Mouse (Mus musculus): ENCODE results near the gene Sucla2. TPM values are rescaled to one million over a fixed set of nuclear protein-coding genes. Genes with fewer than 3 reads are reported as not detected.

Gene Sucla2
- polyA plus RNA-seq (2012; fragmentation: generic; extraction: Trizol): 10 to 100 TPM in 1 of 2 experiments, 1 to 10 TPM in 1; 1.8 to 17.9 TPM

DNA sequence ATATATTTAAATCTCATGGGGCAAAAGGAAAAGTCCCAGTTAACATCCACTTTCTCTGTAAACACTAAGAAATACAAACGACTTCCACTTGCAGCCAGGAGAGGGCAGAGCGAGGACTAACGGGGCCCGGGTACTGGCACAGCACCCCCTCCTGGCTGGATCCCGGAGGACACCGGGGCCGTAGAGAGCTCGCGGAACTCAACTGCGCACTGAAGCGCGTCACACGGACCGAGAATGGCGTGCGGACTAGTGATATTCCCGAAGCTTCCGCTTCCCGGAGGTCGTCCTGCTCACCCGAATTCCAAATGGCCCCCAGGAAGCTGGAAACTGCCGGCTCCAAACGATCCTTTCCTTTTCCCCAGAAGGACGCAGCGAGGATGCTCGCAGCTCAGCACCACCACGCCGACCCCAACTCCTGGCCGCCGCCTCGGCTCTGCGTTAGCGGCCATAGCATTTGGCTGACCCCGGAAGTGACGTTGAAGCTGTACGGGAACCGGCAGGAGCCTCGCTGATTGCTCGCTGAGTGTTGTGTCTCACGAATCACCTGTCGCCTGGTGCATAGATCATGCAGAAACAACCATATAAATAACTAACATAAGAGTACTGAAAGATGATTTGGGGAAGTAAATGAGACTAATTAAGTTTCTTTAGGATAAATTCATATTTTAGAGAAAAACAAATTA, at the start of gene Sucla2:
TSS of gene Sucla2 (plus strand) at position 554 of the 683 bp plus-strand sequence.

GRCm38 (mm10) chr14:73509765-73510423, 15.2 kb upstream of the Sucla2 start, which contains the start of gene Med4:
Gene Med4 (plus strand): TSS chr14:73510025.

DNA sequence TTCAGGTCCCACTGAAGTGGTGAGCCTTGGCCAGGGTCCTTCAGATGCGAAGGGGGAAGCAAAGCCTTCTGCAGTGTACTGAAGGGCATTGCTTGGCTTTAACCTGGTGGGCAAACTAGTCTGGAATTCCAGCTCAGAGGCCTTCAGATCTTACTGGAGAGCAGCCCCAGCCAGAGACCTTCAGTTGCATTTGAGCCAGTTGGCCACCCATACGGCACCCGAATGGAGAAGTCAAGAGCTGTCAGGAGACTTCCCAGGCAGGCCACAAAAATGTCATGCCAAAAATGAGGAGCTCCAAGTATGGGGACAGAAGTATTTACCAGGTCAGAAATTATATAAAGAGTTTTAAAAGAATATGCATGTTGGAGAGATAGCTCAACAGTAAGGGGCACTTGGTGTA, 22.9 kb downstream of the Sucla2 start, which contains the start of gene Nudt15:
TSS of gene Nudt15 (minus strand) at position 192 of the 400 bp plus-strand sequence.

Other genes with a start within 250 kb of the Sucla2 start
- gene Rb1, start 199.5 kb upstream of the Sucla2 start, polyA plus RNA-seq (2012; fragmentation: generic; extraction: Trizol): 1 to 10 TPM in 1 of 2 experiments, under 1 TPM in 1; 0.34 to 1.6 TPM
- 100 to 1,000 TPM; 124 to 644 TPM for gene Itm2b, start 140.0 kb upstream of the Sucla2 start, polyA plus RNA-seq (2012; fragmentation: generic; extraction: Trizol)
- gene Med4, start 15.3 kb upstream of the Sucla2 start, polyA plus RNA-seq (2012; fragmentation: generic; extraction: Trizol): 10 to 100 TPM in 1 of 2 experiments, 1 to 10 TPM in 1; 7.1 to 24.7 TPM
- gene Nudt15, start 22.9 kb downstream of the Sucla2 start, polyA plus RNA-seq (2012; fragmentation: generic; extraction: Trizol): 1 to 10 TPM in 1 of 2 experiments, under 1 TPM in 1; 0.33 to 1.3 TPM
- gene Gm21750, start 135.9 kb downstream of the Sucla2 start, polyA plus RNA-seq (2012; fragmentation: generic; extraction: Trizol): not detected

All from C3H10T1/2 (cell line).